Mouse (Mus musculus) heart, postnatal 0 days (tissue): ENCODE data around the gene Il27.

Experiments
- CTCF ChIP-seq: IDR thresholded peaks from 2 replicates; pipeline ENCODE4 v1.5.1; 2016; ENCODE audit warnings: antibody characterized with exemption, control low read depth, low read depth
- EP300 ChIP-seq: IDR thresholded peaks from 2 replicates; pipeline ENCODE4 v1.6.1; 2016; ENCODE audit warnings: antibody characterized with exemption, low read depth

GRCm38 (mm10) chr7:126556635-126557034 is 38.1 kb downstream of the Il27 start:
- TF ChIP-seq CTCF: no peak
- TF ChIP-seq EP300: no peak
